Mouse (Mus musculus) liver, adult 2 months (tissue): Measurements from ENCODE around the gene Rb1. TPM values are rescaled to one million over a fixed set of nuclear protein-coding genes. Genes with fewer than 3 reads are reported as not detected.

Experiments
- DNase-seq: peaks from one replicate; pipeline ENCODE4 v3.0.0-alpha.2; 2011; ENCODE audit warnings: low read depth, low spot score; ENCODE audit errors: extremely low read depth
- H3K27ac ChIP-seq: fragments of 200-500 bp; replicated peaks from 2 replicates; pipeline ENCODE4 v1.5.1; 2012; ENCODE audit warnings: low read depth, mild to moderate bottlenecking, control low read depth, inconsistent platforms, low read length; ENCODE audit not compliant: insufficient read depth
- H3K27me3 ChIP-seq: fragments of 200-500 bp; 2 replicates; pipeline ENCODE4 v1.6.1; 2012; ENCODE audit warnings: mild to moderate bottlenecking, moderate library complexity, low read length, inconsistent platforms; ENCODE audit not compliant: control insufficient read depth, insufficient read depth
- H3K36me3 ChIP-seq: fragments of 200-500 bp; 2 replicates; pipeline ENCODE4 v1.6.1; 2012; ENCODE audit warnings: low read length, inconsistent platforms; ENCODE audit not compliant: control insufficient read depth, insufficient read depth
- H3K4me1 ChIP-seq: fragments of 200-500 bp; 2 replicates; pipeline ENCODE4 v1.6.1; 2011; ENCODE audit warnings: low read length; ENCODE audit not compliant: control insufficient read depth, insufficient read depth
- H3K4me3 ChIP-seq: fragments of 200-500 bp; 2 replicates; pipeline ENCODE4 v1.5.1; 2011; ENCODE audit warnings: low read depth, mild to moderate bottlenecking, control low read depth, low read length, moderate library complexity; ENCODE audit not compliant: insufficient read depth
- H3K79me2 ChIP-seq: fragments of 200-500 bp; 2 replicates; pipeline ENCODE4 v1.6.1; 2012; ENCODE audit warnings: inconsistent platforms, mild to moderate bottlenecking, low read length, moderate library complexity; ENCODE audit not compliant: control insufficient read depth, insufficient read depth
- H3K9ac ChIP-seq: fragments of 200-500 bp; 2 replicates; pipeline ENCODE4 v1.6.1; 2012; ENCODE audit warnings: low read depth, mild to moderate bottlenecking, control low read depth, inconsistent platforms, low read length
- CTCF ChIP-seq: fragments of 200-500 bp; IDR thresholded peaks from 2 replicates; pipeline ENCODE4 v1.5.1; 2011; ENCODE audit warnings: low read depth, low read length, control low read depth
- POLR2A ChIP-seq: fragments of 200-500 bp; IDR thresholded peaks from 2 replicates; pipeline ENCODE4 v1.6.1; 2011; ENCODE audit warnings: low read length, control low read depth; ENCODE audit not compliant: insufficient read depth; ENCODE audit errors: extremely low read depth
- WGBS: fragments of 180-500 bp; shearing (Covaris S2); methylation state at CpG from one replicate; pipeline ENCODE4 v1.1.7; 2018; 5-methylcytosine and 5-hydroxymethylcytosine counted together
- polyA plus RNA-seq: library from polyadenylated mRNA; depleted of rRNA; stranded (reverse); fragments of >200 nt; gene quantifications from 2 replicates; pipeline ENCODE4 v1.2.3, GENCODE M21; 2012
- total RNA-seq: library from RNA; depleted of rRNA; stranded (reverse); fragments of >200 nt; gene quantifications from 2 replicates; pipeline ENCODE4 v1.2.3, GENCODE M21; 2014

Rb1 gene
- total and polyA plus RNA-seq, 2 experiments: 1.1 to 7.0 TPM

GRCm38 (mm10) chr14:73176266-73176665 is 149.4 kb downstream of the Rb1 start:
- peak; percentile 89 for DNase-seq
- Histone ChIP-seq H3K79me2 (no peaks in the 10 kb centered on the region), H3K4me3 (no peak overlapping the region), H3K9ac (no peak overlapping the region), H3K27me3 (no peaks in the 10 kb centered on the region), H3K27ac (peak overlapping the region; percentile 54), H3K36me3 (peaks cover 2% of the 10 kb centered on the region; the same call in 1 of the 2 replicates), H3K4me1 (peaks cover 55% of the 10 kb centered on the region)
- 35% methylated on average over 5 of the region's 5 CpGs for WGBS
- TF ChIP-seq CTCF: no peak
- TF ChIP-seq POLR2A: no peak

DNA sequence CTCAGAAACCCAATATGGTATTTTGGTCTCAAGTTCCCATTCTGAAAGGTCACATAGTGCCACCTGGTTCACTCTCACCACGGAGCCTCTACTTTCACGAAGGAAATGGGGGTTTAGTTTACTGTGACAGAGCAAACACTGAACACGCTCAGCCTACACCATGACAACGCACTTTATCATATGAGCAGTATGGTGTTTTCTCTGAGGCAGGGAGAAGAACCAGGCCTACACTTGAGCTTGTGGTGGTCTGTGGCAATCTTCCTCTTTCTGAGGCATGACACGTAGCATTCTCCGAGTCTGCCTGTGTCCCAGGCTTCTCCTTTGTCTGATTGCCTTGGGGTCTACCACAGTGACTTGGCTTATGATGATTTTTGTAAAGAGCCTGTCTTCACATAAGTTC is 149.8 kb downstream of the Rb1 start:
- Histone ChIP-seq H3K27ac (no peak overlapping the region), H3K4me1 (peaks cover 58% of the 10 kb centered on the region), H3K27me3 (no peaks in the 10 kb centered on the region)

DNA sequence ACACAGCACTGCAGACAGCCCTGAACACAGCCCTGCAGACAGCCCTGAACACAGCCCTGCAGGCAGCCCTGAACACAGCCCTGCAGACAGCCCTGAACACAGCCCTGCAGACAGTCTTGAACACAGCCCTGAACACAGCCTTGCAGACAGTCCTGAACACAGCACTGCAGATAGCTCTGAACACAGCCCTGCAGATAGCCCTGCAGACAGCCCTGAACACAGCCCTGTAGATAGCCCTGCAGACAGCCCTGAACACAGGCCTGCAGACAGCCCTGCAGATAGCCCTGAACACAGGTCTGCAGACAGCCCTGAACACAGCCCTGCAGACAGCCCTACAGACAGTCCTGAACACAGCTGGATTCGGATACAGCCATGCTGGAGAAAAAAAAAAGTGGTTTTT is 150.6 kb downstream of the Rb1 start:
- TF ChIP-seq CTCF (no peak), POLR2A (no peak)
- peaks cover 57% of the 10 kb centered on the region for H3K4me1 ChIP-seq
- no peaks in the 10 kb centered on the region for H3K79me2 ChIP-seq
- no peak overlapping the region for H3K27ac ChIP-seq
- no peak overlapping the region for H3K9ac ChIP-seq
- peaks cover 2% of the 10 kb centered on the region; the same call in 1 of the 2 replicates for H3K36me3 ChIP-seq
- no peaks in the 10 kb centered on the region for H3K27me3 ChIP-seq
- no peak for DNase-seq
- WGBS: 92% methylated on average over 1 of the region's 1 CpGs
- no peak overlapping the region for H3K4me3 ChIP-seq

More for the DNA sequence above, 149.8 kb downstream of the Rb1 start:
- TF ChIP-seq POLR2A: no peak
- TF ChIP-seq CTCF: no peak
- no peak for DNase-seq
- Histone ChIP-seq H3K4me3 (no peak overlapping the region), H3K79me2 (no peaks in the 10 kb centered on the region), H3K9ac (no peak overlapping the region), H3K36me3 (peaks cover 2% of the 10 kb centered on the region; the same call in 1 of the 2 replicates)
- 73% methylated on average over 6 of the region's 6 CpGs for WGBS

DNA sequence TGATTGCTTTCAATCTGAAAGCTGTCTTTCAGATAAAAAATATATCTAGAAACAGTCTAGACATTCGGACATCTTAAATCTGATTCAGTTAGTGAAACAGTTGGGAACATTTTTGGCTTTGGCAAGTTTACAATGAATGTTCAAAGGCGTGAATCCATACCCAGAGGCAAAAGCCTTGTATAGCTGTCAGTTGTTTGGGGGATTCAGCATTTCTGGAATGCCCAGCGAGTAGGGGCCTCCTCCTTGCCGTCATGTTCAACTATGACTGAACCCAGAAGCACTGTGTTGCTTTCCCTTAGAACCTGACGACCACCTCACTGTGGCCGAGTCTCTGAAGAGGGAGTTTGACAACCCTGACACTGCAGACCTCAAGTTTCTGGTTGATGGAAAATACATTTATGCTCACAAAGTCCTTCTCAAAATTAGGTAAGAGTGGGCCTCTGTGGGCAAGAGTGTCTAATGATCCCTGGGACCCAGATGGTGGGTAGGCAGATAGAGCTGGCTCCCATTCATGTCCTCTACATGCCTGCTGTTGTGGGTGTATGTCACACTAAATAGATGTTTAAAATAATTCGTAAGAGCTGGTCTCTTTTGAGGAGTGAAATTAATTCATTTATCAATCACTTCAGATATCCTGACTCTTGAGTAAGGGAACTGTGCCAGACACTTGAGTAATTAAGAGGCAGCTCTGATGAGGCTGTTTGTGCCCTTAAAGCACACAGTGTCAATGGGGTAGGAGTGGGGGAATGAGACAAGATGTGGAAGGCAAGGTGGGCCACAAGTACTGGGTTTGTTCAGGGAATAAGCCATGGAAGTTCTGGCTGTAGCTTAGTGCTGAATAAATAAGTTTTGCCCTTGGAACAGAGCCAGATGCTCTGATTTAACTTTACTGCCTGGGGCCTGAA is 151.3 kb downstream of the Rb1 start:
- H3K36me3 ChIP-seq: peaks cover 2% of the 10 kb centered on the region; the same call in 1 of the 2 replicates
- H3K79me2 ChIP-seq: no peaks in the 10 kb centered on the region
- peak overlapping the region; percentile 26; the same call in 1 of the 2 replicates for H3K27ac ChIP-seq
- no peak for TF ChIP-seq POLR2A
- TF ChIP-seq CTCF: no peak
- DNase-seq: peak; percentile 31
- H3K4me1 ChIP-seq: peaks cover 57% of the 10 kb centered on the region
- no peak overlapping the region; the same call in 1 of the 2 replicates for H3K9ac ChIP-seq
- H3K27me3 ChIP-seq: no peaks in the 10 kb centered on the region
- WGBS: 89% methylated on average over 7 of the region's 7 CpGs
- H3K4me3 ChIP-seq: no peak overlapping the region

DNA sequence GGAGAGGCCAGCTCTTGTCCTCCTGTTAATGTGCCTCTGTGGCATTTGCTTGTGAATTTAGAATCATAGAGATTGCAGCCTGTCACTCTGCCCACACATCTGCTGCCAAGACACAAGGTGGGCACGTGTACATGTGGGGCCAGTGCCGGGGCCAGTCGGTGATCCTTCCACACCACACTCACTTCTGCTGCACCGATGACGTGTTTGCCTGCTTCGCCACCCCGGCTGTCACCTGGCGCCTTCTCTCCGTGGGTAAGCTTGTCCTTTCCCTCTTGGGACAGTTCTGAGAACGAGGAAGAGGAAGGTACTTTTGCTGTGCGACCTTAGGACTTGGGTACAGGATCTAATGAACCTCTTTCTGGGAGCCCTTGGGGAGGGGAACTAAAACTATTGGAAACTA is 152.0 kb downstream of the Rb1 start:
- no peak overlapping the region for H3K4me3 ChIP-seq
- no peak overlapping the region for H3K9ac ChIP-seq
- H3K4me1 ChIP-seq: peaks cover 53% of the 10 kb centered on the region
- no peaks in the 10 kb centered on the region for H3K79me2 ChIP-seq
- DNase-seq: peak; percentile 77
- peak overlapping the region; percentile 53; the same call in 1 of the 2 replicates for H3K27ac ChIP-seq
- TF ChIP-seq CTCF (no peak), POLR2A (no peak)
- 73% methylated on average over 11 of the region's 11 CpGs for WGBS
- peaks cover 3% of the 10 kb centered on the region; the same call in 1 of the 2 replicates for H3K36me3 ChIP-seq
- H3K27me3 ChIP-seq: no peaks in the 10 kb centered on the region
